Mouse (Mus musculus): ENCODE data around the gene Dhrs3. TPM values are rescaled to one million over a fixed set of nuclear protein-coding genes. Genes with fewer than 3 reads are reported as not detected.

Gene Dhrs3
- polyA plus RNA-seq, 1 experiment from 2014 or later = 57.2 TPM

- no peak overlapping the region for H3K4me2 ChIP-seq
- peaks cover 49% of the 10 kb centered on the region for H3K4me1 ChIP-seq
- H3K9ac ChIP-seq = no peak overlapping the region
- peaks cover 4% of the 10 kb centered on the region for H3K27me3 ChIP-seq
- no peak overlapping the region for H3K4me3 ChIP-seq
- H3K27ac ChIP-seq = no peak overlapping the region
- ATAC-seq (ENCODE audit: insufficient number of reproducible peaks, insufficient read depth, low FRiP score, low TSS enrichment, low read depth) = no peak
- 77% methylated on average over 9 of the region's 9 CpGs for WGBS
- H3K36me3 ChIP-seq = no peaks in the 10 kb centered on the region
- no peaks in the 10 kb centered on the region for H3K9me3 ChIP-seq
Observed at GRCm38 (mm10) chr4:144889505-144890301, 2.9 kb upstream of the Dhrs3 start.

GRCm38 (mm10) chr4:144890690-144891120, 1.9 kb upstream of the Dhrs3 start:
- no peaks in the 10 kb centered on the region for H3K9me3 ChIP-seq
- no peak for ATAC-seq (ENCODE audit: insufficient number of reproducible peaks, insufficient read depth, low FRiP score, low TSS enrichment, low read depth)
- WGBS = 11% methylated on average over 7 of the region's 7 CpGs
- peaks cover 4% of the 10 kb centered on the region for H3K27me3 ChIP-seq
- H3K4me3 ChIP-seq = no peak overlapping the region
- H3K36me3 ChIP-seq = no peaks in the 10 kb centered on the region
- H3K4me1 ChIP-seq = peaks cover 59% of the 10 kb centered on the region
- peak overlapping the region; percentile 82; the same call in 1 of the 2 replicates for H3K27ac ChIP-seq
- H3K9ac ChIP-seq = no peak overlapping the region
- no peak overlapping the region; the same call in 1 of the 2 replicates for H3K4me2 ChIP-seq

- Histone ChIP-seq H3K4me1 (peaks cover 62% of the 10 kb centered on the region), H3K4me2 (peak overlapping the region; percentile 92), H3K4me3 (peak overlapping the region; percentile 60; the same call in 1 of the 2 replicates), H3K9me3 (no peaks in the 10 kb centered on the region), H3K36me3 (no peaks in the 10 kb centered on the region), H3K27me3 (peaks cover 4% of the 10 kb centered on the region), H3K9ac (no peak overlapping the region), H3K27ac (peak overlapping the region; percentile 82)
- 44% methylated on average over 10 of the region's 10 CpGs for WGBS
- ATAC-seq (ENCODE audit: insufficient number of reproducible peaks, insufficient read depth, low FRiP score, low TSS enrichment, low read depth) = no peak
Observed at GRCm38 (mm10) chr4:144891121-144891711, 1.4 kb upstream of the Dhrs3 start.

GRCm38 (mm10) chr4:144891743-144892132, 889 bp upstream of the Dhrs3 start:
- Histone ChIP-seq H3K4me2 (peak overlapping the region; percentile 92), H3K9me3 (no peaks in the 10 kb centered on the region), H3K4me3 (peak overlapping the region; percentile 60), H3K4me1 (peaks cover 63% of the 10 kb centered on the region), H3K9ac (peak overlapping the region; percentile 76), H3K27ac (peak overlapping the region; percentile 82), H3K36me3 (no peaks in the 10 kb centered on the region), H3K27me3 (peaks cover 4% of the 10 kb centered on the region)
- WGBS = 9% methylated on average over 5 of the region's 5 CpGs
- no peak for ATAC-seq (ENCODE audit: insufficient number of reproducible peaks, insufficient read depth, low FRiP score, low TSS enrichment, low read depth)

- Histone ChIP-seq H3K9ac (peak overlapping the region; percentile 76), H3K9me3 (no peaks in the 10 kb centered on the region), H3K27me3 (peaks cover 4% of the 10 kb centered on the region), H3K4me2 (peak overlapping the region; percentile 92), H3K4me3 (peak overlapping the region; percentile 60), H3K27ac (peak overlapping the region; percentile 82), H3K36me3 (no peaks in the 10 kb centered on the region), H3K4me1 (peaks cover 57% of the 10 kb centered on the region)
- under 1% methylated on average over 12 of the region's 12 CpGs for WGBS
- no peak for ATAC-seq (ENCODE audit: insufficient number of reproducible peaks, insufficient read depth, low FRiP score, low TSS enrichment, low read depth)
Observed at GRCm38 (mm10) chr4:144892937-144893272, 278 bp downstream of the Dhrs3 start.

- H3K27ac ChIP-seq = peak overlapping the region; percentile 82
- under 1% methylated on average over 44 of the region's 44 CpGs for WGBS
- no peaks in the 10 kb centered on the region for H3K9me3 ChIP-seq
- peaks cover 6% of the 10 kb centered on the region for H3K36me3 ChIP-seq
- peaks cover 4% of the 10 kb centered on the region for H3K27me3 ChIP-seq
- H3K4me2 ChIP-seq = peak overlapping the region; percentile 92
- H3K4me1 ChIP-seq = peaks cover 55% of the 10 kb centered on the region
- peak overlapping the region; percentile 60 for H3K4me3 ChIP-seq
- no peak for ATAC-seq (ENCODE audit: insufficient number of reproducible peaks, insufficient read depth, low FRiP score, low TSS enrichment, low read depth)
- H3K9ac ChIP-seq = peak overlapping the region; percentile 76
Observed at GRCm38 (mm10) chr4:144893561-144894486, 1.2 kb downstream of the Dhrs3 start.

GRCm38 (mm10) chr4:144894487-144895210, 2.0 kb downstream of the Dhrs3 start:
- ATAC-seq (ENCODE audit: insufficient number of reproducible peaks, insufficient read depth, low FRiP score, low TSS enrichment, low read depth) = no peak
- H3K9ac ChIP-seq = peak overlapping the region; percentile 76
- H3K4me1 ChIP-seq = peaks cover 54% of the 10 kb centered on the region

GRCm38 (mm10) chr4:144895211-144895590, 2.6 kb downstream of the Dhrs3 start:
- Histone ChIP-seq H3K9ac (peak overlapping the region; percentile 76), H3K9me3 (no peaks in the 10 kb centered on the region), H3K27me3 (peaks cover 4% of the 10 kb centered on the region), H3K4me1 (peaks cover 50% of the 10 kb centered on the region), H3K4me3 (peak overlapping the region; percentile 60), H3K36me3 (peaks cover 11% of the 10 kb centered on the region), H3K4me2 (peak overlapping the region; percentile 92), H3K27ac (peak overlapping the region; percentile 82)
- 21% methylated on average over 2 of the region's 2 CpGs for WGBS
- no peak for ATAC-seq (ENCODE audit: insufficient number of reproducible peaks, insufficient read depth, low FRiP score, low TSS enrichment, low read depth)

More at GRCm38 (mm10) chr4:144894487-144895210, 2.0 kb downstream of the Dhrs3 start:
- H3K4me3 ChIP-seq = peak overlapping the region; percentile 60
- no peaks in the 10 kb centered on the region for H3K9me3 ChIP-seq
- peaks cover 11% of the 10 kb centered on the region for H3K36me3 ChIP-seq
- 1% methylated on average over 11 of the region's 11 CpGs for WGBS
- peak overlapping the region; percentile 92 for H3K4me2 ChIP-seq
- H3K27ac ChIP-seq = peak overlapping the region; percentile 82
- peaks cover 4% of the 10 kb centered on the region for H3K27me3 ChIP-seq

- H3K9ac ChIP-seq = peak overlapping the region; percentile 36; the same call in 1 of the 2 replicates
- H3K9me3 ChIP-seq = no peaks in the 10 kb centered on the region
- H3K4me1 ChIP-seq = peaks cover 40% of the 10 kb centered on the region
- H3K27me3 ChIP-seq = peaks cover 4% of the 10 kb centered on the region
- H3K4me3 ChIP-seq = no peak overlapping the region
- 62% methylated on average over 3 of the region's 3 CpGs for WGBS
- no peak for ATAC-seq (ENCODE audit: insufficient number of reproducible peaks, insufficient read depth, low FRiP score, low TSS enrichment, low read depth)
- no peak overlapping the region for H3K27ac ChIP-seq
- H3K36me3 ChIP-seq = peaks cover 11% of the 10 kb centered on the region
- H3K4me2 ChIP-seq = peak overlapping the region; percentile 92
Observed at GRCm38 (mm10) chr4:144896321-144896720, 3.7 kb downstream of the Dhrs3 start.

GRCm38 (mm10) chr4:144898036-144898649, 5.5 kb downstream of the Dhrs3 start:
- H3K27me3 ChIP-seq = peaks cover 4% of the 10 kb centered on the region
- H3K9ac ChIP-seq = no peak overlapping the region
- no peaks in the 10 kb centered on the region for H3K9me3 ChIP-seq
- no peak for ATAC-seq (ENCODE audit: insufficient number of reproducible peaks, insufficient read depth, low FRiP score, low TSS enrichment, low read depth)
- H3K4me1 ChIP-seq = peaks cover 34% of the 10 kb centered on the region
- H3K4me2 ChIP-seq = no peak overlapping the region
- H3K36me3 ChIP-seq = peaks cover 11% of the 10 kb centered on the region
- WGBS = 65% methylated on average over 6 of the region's 6 CpGs
- H3K27ac ChIP-seq = no peak overlapping the region
- H3K4me3 ChIP-seq = no peak overlapping the region
